Mouse (Mus musculus): ENCODE results near the gene Sypl2.
"Not testable (repeated sequence)": the region's sequence is repeated elsewhere in the genome, so short reads cannot be mapped to it uniquely, and the experiment has no call there.

Gene Sypl2

GRCm38 (mm10) chr3:108226558-108227350 is at the start of gene Sypl2:
TSS of gene Sypl2 (minus strand) at chr3:108226648.
- peak; percentile 90 for DNase-seq (ENCODE audit: low read depth, low spot score)

- no peak for DNase-seq (ENCODE audit: low read depth, low spot score)
Measured at GRCm38 (mm10) chr3:108259319-108259718, 32.9 kb upstream of the Sypl2 start.

GRCm38 (mm10) chr3:108257831-108258500 is 31.5 kb upstream of the Sypl2 start:
- DNase-seq (ENCODE audit: low read depth, low spot score), result no peak

- DNase-seq (ENCODE audit: low read depth, low spot score), result peak; percentile 98
Measured at GRCm38 (mm10) chr3:108256719-108257637, 30.5 kb upstream of the Sypl2 start, which contains the start of gene Psma5. TSS of gene Psma5 (plus strand) at chr3:108256926.

- DNase-seq (ENCODE audit: low read depth, low spot score), result no peak
Measured at GRCm38 (mm10) chr3:108246857-108247256, 20.4 kb upstream of the Sypl2 start.

GRCm38 (mm10) chr3:108241243-108241839 is 14.9 kb upstream of the Sypl2 start:
- no peak for DNase-seq (ENCODE audit: low read depth, low spot score)

- DNase-seq (ENCODE audit: low read depth, low spot score), result not testable (repeated sequence)
Measured at GRCm38 (mm10) chr3:108237474-108238102, 11.1 kb upstream of the Sypl2 start.

GRCm38 (mm10) chr3:108231646-108232045 is 5.2 kb upstream of the Sypl2 start:
- no peak for DNase-seq (ENCODE audit: low read depth, low spot score)

- no peak for DNase-seq (ENCODE audit: low read depth, low spot score)
Measured at GRCm38 (mm10) chr3:108227521-108227920, 1.1 kb upstream of the Sypl2 start.

- DNase-seq (ENCODE audit: low read depth, low spot score), result peak; percentile 93
Measured at GRCm38 (mm10) chr3:108225711-108226557, 514 bp downstream of the Sypl2 start.

- peak; percentile 76 for DNase-seq (ENCODE audit: low read depth, low spot score)
Measured at GRCm38 (mm10) chr3:108220661-108221060, 5.8 kb downstream of the Sypl2 start.

GRCm38 (mm10) chr3:108214734-108215133 is 11.7 kb downstream of the Sypl2 start:
- DNase-seq (ENCODE audit: low read depth, low spot score), result no peak

GRCm38 (mm10) chr3:108212406-108212805 is 14.0 kb downstream of the Sypl2 start:
- peak; percentile 94 for DNase-seq (ENCODE audit: low read depth, low spot score)

- DNase-seq (ENCODE audit: low read depth, low spot score), result no peak
Measured at GRCm38 (mm10) chr3:108211845-108212244, 14.6 kb downstream of the Sypl2 start.

- peak; percentile 82 for DNase-seq (ENCODE audit: low read depth, low spot score)
Measured at GRCm38 (mm10) chr3:108210771-108211139, 15.7 kb downstream of the Sypl2 start, which contains the start of gene Atxn7l2. TSS of gene Atxn7l2 (minus strand) at chr3:108210934.

GRCm38 (mm10) chr3:108209946-108210770 is 16.3 kb downstream of the Sypl2 start:
- peak; percentile 98 for DNase-seq (ENCODE audit: low read depth, low spot score)

- DNase-seq (ENCODE audit: low read depth, low spot score), result no peak
Measured at GRCm38 (mm10) chr3:108209536-108209935, 16.9 kb downstream of the Sypl2 start.

GRCm38 (mm10) chr3:108209001-108209400 is 17.4 kb downstream of the Sypl2 start:
- DNase-seq (ENCODE audit: low read depth, low spot score), result no peak

Data from skeletal muscle tissue, adult 2 months (tissue).